Mouse (Mus musculus): ENCODE results near the gene Dffa.
A peak's percentile ranks its signal among the peaks of the same experiment; 100 is the strongest.
"Not testable (repeated sequence)": the region's sequence is repeated elsewhere in the genome, so short reads cannot be mapped to it uniquely, and the experiment has no call there.

Dffa gene

GRCm38 (mm10) chr4:149099369-149100017 lies 4.5 kb upstream of the Dffa start, which contains the start of gene Pex14:
Gene Pex14 (minus strand): TSS chr4:149099876.
- DNase-seq = peak; percentile 85 to 88

GRCm38 (mm10) chr4:149100449-149100848 lies 3.5 kb upstream of the Dffa start:
- DNase-seq = not testable (repeated sequence)

- DNase-seq = no peak
Observed at GRCm38 (mm10) chr4:149101456-149101855, 2.5 kb upstream of the Dffa start.

GRCm38 (mm10) chr4:149119978-149120562 lies 16.1 kb downstream of the Dffa start:
- DNase-seq = not testable (repeated sequence)

- no peak for DNase-seq
Observed at GRCm38 (mm10) chr4:149123432-149123831, 19.5 kb downstream of the Dffa start.

- DNase-seq = no peak
Observed at GRCm38 (mm10) chr4:149125341-149126114, 21.6 kb downstream of the Dffa start.

- DNase-seq = no peak
Observed at GRCm38 (mm10) chr4:149126115-149126509, 22.2 kb downstream of the Dffa start.

- no peak for DNase-seq
Observed at GRCm38 (mm10) chr4:149126663-149127062, 22.7 kb downstream of the Dffa start, which contains the start of gene Cort. Gene Cort (minus strand): TSS chr4:149126763.

GRCm38 (mm10) chr4:149128467-149128866 lies 24.5 kb downstream of the Dffa start:
- no peak for DNase-seq

GRCm38 (mm10) chr4:149131021-149131752 lies 27.2 kb downstream of the Dffa start:
- no peak for DNase-seq

- DNase-seq = no peak
Observed at GRCm38 (mm10) chr4:149131789-149132565, 28.0 kb downstream of the Dffa start.

GRCm38 (mm10) chr4:149133395-149133794 lies 29.4 kb downstream of the Dffa start:
- DNase-seq = no peak

GRCm38 (mm10) chr4:149136116-149136850 lies 32.3 kb downstream of the Dffa start:
- DNase-seq = no peak

- peak; percentile 72 to 80 for DNase-seq
Observed at GRCm38 (mm10) chr4:149136982-149137770, 33.2 kb downstream of the Dffa start, which contains the start of gene Cenps. Gene Cenps (minus strand): TSS chr4:149137629.

- no peak for DNase-seq
Observed at GRCm38 (mm10) chr4:149138515-149138914, 34.6 kb downstream of the Dffa start.

GRCm38 (mm10) chr4:149143594-149143993 lies 39.6 kb downstream of the Dffa start:
- DNase-seq = no peak

- peak; percentile 30 to 51 for DNase-seq
Observed at GRCm38 (mm10) chr4:149144459-149144858, 40.5 kb downstream of the Dffa start.

- DNase-seq = no peak
Observed at GRCm38 (mm10) chr4:149145151-149145550, 41.2 kb downstream of the Dffa start.

GRCm38 (mm10) chr4:149147528-149147927 lies 43.6 kb downstream of the Dffa start:
- no peak for DNase-seq

GRCm38 (mm10) chr4:149148084-149148483 lies 44.1 kb downstream of the Dffa start:
- DNase-seq = no peak

All from thymus, adult 18-20 months (tissue).